Mouse (Mus musculus) midbrain, embryonic 15.5 days (tissue): ENCODE measurements at regions not wholly inside any gene's neighbourhood (a gene's known extent, or its start where the extent isn't known, plus 50 kb on each side); places are given as distances from the start of the nearest gene placed in this dataset.

ENCODE experiments used
- ATAC-seq: fragments of 200-750 bp; cut with Nextera tagmentation; replicated peaks from 2 replicates; pipeline ENCODE4 v1.8.0; 2017; ENCODE audit warnings: moderate TSS enrichment
- H3K27ac ChIP-seq: fragments of 300-500 bp; sonication (generic); 2 replicates; pipeline ENCODE4 v1.5.1; 2015; ENCODE audit warnings: mild to moderate bottlenecking, inconsistent platforms
- H3K27me3 ChIP-seq: fragments of 300-500 bp; sonication (generic); replicated peaks from 2 replicates; pipeline ENCODE4 v1.6.1; 2015; ENCODE audit warnings: inconsistent platforms
- H3K36me3 ChIP-seq: fragments of 300-500 bp; sonication (generic); replicated peaks from 2 replicates; pipeline ENCODE4 v1.6.1; 2015; ENCODE audit warnings: inconsistent platforms
- H3K4me1 ChIP-seq: fragments of 300-500 bp; sonication (generic); 2 replicates; pipeline ENCODE4 v1.6.1; 2015; ENCODE audit warnings: inconsistent platforms
- H3K4me2 ChIP-seq: fragments of 300-500 bp; sonication (generic); 2 replicates; pipeline ENCODE4 v1.6.1; 2015; ENCODE audit warnings: inconsistent platforms, mild to moderate bottlenecking, moderate library complexity
- H3K4me3 ChIP-seq: fragments of 300-500 bp; sonication (generic); 2 replicates; pipeline ENCODE4 v1.5.1; 2015; ENCODE audit warnings: mild to moderate bottlenecking, inconsistent platforms
- H3K9ac ChIP-seq: fragments of 300-500 bp; sonication (generic); 2 replicates; pipeline ENCODE4 v1.6.1; 2015; ENCODE audit warnings: mild to moderate bottlenecking, inconsistent platforms
- H3K9me3 ChIP-seq: fragments of 300-500 bp; sonication (generic); 2 replicates; pipeline ENCODE4 v1.6.1; 2016; ENCODE audit warnings: inconsistent platforms
- WGBS: fragments of 180-500 bp; shearing (Covaris S2); methylation state at CpG from one replicate; pipeline ENCODE4 v1.1.7; 2015; ENCODE audit warnings: mixed read lengths; 5-methylcytosine and 5-hydroxymethylcytosine counted together

GRCm38 (mm10) chr1:35749603-35750002 is 318.6 kb upstream of the Hs6st1 start:
- Histone ChIP-seq H3K36me3 (no peaks in the 10 kb centered on the region), H3K27me3 (no peaks in the 10 kb centered on the region), H3K4me1 (no peaks in the 10 kb centered on the region), H3K9me3 (no peaks in the 10 kb centered on the region), H3K4me2 (no peak overlapping the region), H3K4me3 (no peak overlapping the region), H3K27ac (no peak overlapping the region), H3K9ac (no peak overlapping the region)
- ATAC-seq: no peak
- 79% methylated on average over 7 of the region's 7 CpGs for WGBS

- H3K27me3 ChIP-seq: no peaks in the 10 kb centered on the region
- ATAC-seq: no peak
- H3K4me1 ChIP-seq: no peaks in the 10 kb centered on the region
- no peak overlapping the region for H3K27ac ChIP-seq
- WGBS: 26% methylated on average over 4 of the region's 4 CpGs
- no peak overlapping the region for H3K9ac ChIP-seq
- H3K9me3 ChIP-seq: no peaks in the 10 kb centered on the region
- H3K4me3 ChIP-seq: no peak overlapping the region
- H3K36me3 ChIP-seq: no peaks in the 10 kb centered on the region
- no peak overlapping the region for H3K4me2 ChIP-seq
These were observed 318.1 kb upstream of the Hs6st1 start for GRCm38 (mm10) chr1:35750092-35750521.

DNA sequence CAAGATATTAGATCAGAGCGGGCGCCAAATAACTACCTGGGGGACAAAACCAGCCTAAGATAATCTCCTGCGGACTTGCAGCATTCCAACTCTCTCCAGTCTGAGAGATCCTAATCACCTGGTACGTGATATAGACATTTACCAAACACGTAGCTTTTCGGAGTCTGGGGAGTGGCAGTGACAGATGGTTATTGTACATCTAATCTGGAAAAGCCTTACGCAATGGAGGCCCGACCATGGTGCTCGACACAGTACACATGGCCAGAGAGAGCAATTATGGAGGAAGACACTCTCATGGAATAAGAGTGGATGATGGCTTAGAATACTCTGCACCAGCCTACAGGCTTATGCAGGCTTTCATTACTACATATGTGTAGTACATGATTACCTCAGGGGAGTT is 315.6 kb upstream of the Hs6st1 start:
- no peaks in the 10 kb centered on the region for H3K27me3 ChIP-seq
- 93% methylated on average over 9 of the region's 9 CpGs for WGBS
- no peak for ATAC-seq
- H3K36me3 ChIP-seq: no peaks in the 10 kb centered on the region
- no peaks in the 10 kb centered on the region for H3K4me1 ChIP-seq
- no peak overlapping the region for H3K4me3 ChIP-seq
- no peaks in the 10 kb centered on the region for H3K9me3 ChIP-seq
- no peak overlapping the region for H3K9ac ChIP-seq
- no peak overlapping the region for H3K27ac ChIP-seq
- no peak overlapping the region for H3K4me2 ChIP-seq

GRCm38 (mm10) chr1:35754170-35754569 is 314.0 kb upstream of the Hs6st1 start:
- WGBS: 81% methylated on average over 11 of the region's 11 CpGs
- Histone ChIP-seq H3K27me3 (no peaks in the 10 kb centered on the region), H3K9me3 (no peaks in the 10 kb centered on the region), H3K27ac (no peak overlapping the region), H3K4me2 (no peak overlapping the region), H3K4me3 (no peak overlapping the region), H3K36me3 (no peaks in the 10 kb centered on the region), H3K9ac (no peak overlapping the region), H3K4me1 (no peaks in the 10 kb centered on the region)
- ATAC-seq: no peak

- no peak overlapping the region for H3K9ac ChIP-seq
- H3K4me1 ChIP-seq: no peaks in the 10 kb centered on the region
- no peak for ATAC-seq
- no peaks in the 10 kb centered on the region for H3K27me3 ChIP-seq
- no peaks in the 10 kb centered on the region for H3K9me3 ChIP-seq
- no peak overlapping the region for H3K4me2 ChIP-seq
- no peak overlapping the region for H3K4me3 ChIP-seq
- no peaks in the 10 kb centered on the region for H3K36me3 ChIP-seq
- no peak overlapping the region for H3K27ac ChIP-seq
- 94% methylated on average over 12 of the region's 12 CpGs for WGBS
These were observed 309.2 kb upstream of the Hs6st1 start for GRCm38 (mm10) chr1:35759010-35759409.

- Histone ChIP-seq H3K4me1 (no peaks in the 10 kb centered on the region), H3K4me2 (no peak overlapping the region), H3K27ac (no peak overlapping the region), H3K9me3 (no peaks in the 10 kb centered on the region), H3K4me3 (no peak overlapping the region), H3K27me3 (no peaks in the 10 kb centered on the region), H3K9ac (no peak overlapping the region), H3K36me3 (no peaks in the 10 kb centered on the region)
- 83% methylated on average over 4 of the region's 4 CpGs for WGBS
- ATAC-seq: no peak
These were observed 308.6 kb upstream of the Hs6st1 start for GRCm38 (mm10) chr1:35759600-35759999.

DNA sequence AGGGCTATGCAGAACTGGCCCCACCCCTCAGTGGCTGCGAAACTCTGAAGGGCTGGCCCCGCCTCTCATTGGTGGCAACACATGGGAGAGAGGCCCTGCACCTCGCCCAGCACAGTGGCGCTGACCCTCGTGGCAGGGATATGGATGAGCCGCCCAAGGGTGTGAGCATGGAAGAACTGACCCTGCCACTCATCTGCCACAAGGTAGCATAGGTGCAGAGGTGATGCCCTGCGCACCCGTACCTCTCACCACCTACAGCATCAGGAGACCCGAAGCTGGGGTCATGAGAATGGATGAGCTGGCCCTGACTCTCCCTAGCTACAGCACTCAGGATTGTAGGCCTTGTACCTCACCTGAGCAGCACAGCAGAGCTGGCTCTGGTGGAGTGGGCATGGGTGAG is 305.1 kb upstream of the Hs6st1 start:
- no peaks in the 10 kb centered on the region for H3K9me3 ChIP-seq
- no peak overlapping the region for H3K9ac ChIP-seq
- no peaks in the 10 kb centered on the region for H3K4me1 ChIP-seq
- H3K27me3 ChIP-seq: no peaks in the 10 kb centered on the region
- no peak overlapping the region for H3K4me3 ChIP-seq
- no peak overlapping the region for H3K27ac ChIP-seq
- ATAC-seq: no peak
- 93% methylated on average over 9 of the region's 9 CpGs for whole genome bisulfite sequencing
- no peaks in the 10 kb centered on the region for H3K36me3 ChIP-seq
- H3K4me2 ChIP-seq: no peak overlapping the region

DNA sequence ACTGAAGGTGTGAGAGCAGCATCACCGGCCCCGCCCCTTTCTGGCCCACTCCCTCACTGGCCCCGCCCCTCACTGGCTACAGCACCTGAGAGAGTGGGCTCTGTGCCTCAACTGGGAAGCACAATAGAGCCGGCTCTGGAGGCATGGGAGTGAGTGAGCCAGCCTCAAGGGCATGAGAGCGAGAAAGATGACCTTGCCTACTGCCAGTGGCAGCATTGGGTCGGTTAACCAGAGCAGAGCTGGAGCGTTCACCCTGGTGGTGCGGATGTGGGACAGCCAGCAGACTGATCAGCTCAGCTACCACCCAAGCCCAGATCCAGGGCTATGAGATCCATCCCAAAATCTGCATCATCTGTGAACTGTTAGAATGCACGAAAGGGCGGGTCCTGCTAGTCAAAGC is 304.7 kb upstream of the Hs6st1 start:
- H3K9ac ChIP-seq: no peak overlapping the region
- H3K27me3 ChIP-seq: no peaks in the 10 kb centered on the region

DNA sequence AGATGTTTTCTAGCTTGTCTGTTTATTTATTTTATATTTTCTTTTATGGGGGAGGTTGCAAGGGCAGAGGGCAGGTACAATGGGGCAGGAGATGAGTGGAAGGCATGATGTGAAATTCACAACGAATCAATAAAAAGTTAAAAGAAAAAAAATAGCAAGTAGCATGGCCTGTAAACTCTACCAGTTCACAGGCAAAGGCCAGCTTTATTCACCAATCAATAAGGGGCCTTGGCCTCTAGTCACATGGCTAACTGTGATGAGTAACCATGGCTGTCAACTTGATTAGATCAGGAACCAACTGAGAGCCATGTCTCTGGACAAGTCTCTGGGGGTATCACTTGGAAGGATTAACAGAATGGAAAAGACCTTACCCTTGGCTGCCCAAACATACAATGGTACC is 304.1 kb upstream of the Hs6st1 start:
- H3K36me3 ChIP-seq: no peaks in the 10 kb centered on the region
- 72% methylated on average over 1 of the region's 1 CpGs for WGBS
- H3K9ac ChIP-seq: no peak overlapping the region
- H3K4me3 ChIP-seq: no peak overlapping the region
- no peaks in the 10 kb centered on the region for H3K4me1 ChIP-seq
- H3K9me3 ChIP-seq: no peaks in the 10 kb centered on the region
- no peaks in the 10 kb centered on the region for H3K27me3 ChIP-seq
- no peak for ATAC-seq
- H3K4me2 ChIP-seq: no peak overlapping the region
- no peak overlapping the region for H3K27ac ChIP-seq

More for the DNA sequence above, 304.7 kb upstream of the Hs6st1 start:
- no peak overlapping the region for H3K4me2 ChIP-seq
- H3K4me3 ChIP-seq: no peak overlapping the region
- H3K36me3 ChIP-seq: no peaks in the 10 kb centered on the region
- no peaks in the 10 kb centered on the region for H3K4me1 ChIP-seq
- WGBS: 88% methylated on average over 10 of the region's 10 CpGs
- H3K9me3 ChIP-seq: no peaks in the 10 kb centered on the region
- no peak overlapping the region for H3K27ac ChIP-seq
- ATAC-seq: no peak

DNA sequence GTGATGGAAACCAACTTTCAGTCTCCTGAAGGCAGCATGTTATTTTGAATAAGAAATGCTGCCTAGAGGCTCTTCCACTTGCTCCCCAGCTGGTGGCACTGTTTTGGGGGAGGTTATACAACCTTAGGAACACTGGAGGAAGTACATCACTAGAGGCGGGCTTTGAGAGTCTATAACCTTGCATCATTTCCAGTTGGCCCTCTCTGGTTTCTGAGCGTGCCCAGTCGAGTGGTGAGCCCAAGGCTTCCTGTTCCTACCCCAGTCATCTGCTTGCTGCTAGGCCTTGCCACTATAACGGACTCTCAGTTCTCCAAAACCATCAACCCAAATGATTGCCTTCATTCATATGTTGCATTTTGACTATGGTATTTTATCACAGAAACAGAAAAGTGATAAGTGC is 302.5 kb upstream of the Hs6st1 start:
- Histone ChIP-seq H3K4me1 (no peaks in the 10 kb centered on the region), H3K9ac (no peak overlapping the region), H3K9me3 (no peaks in the 10 kb centered on the region), H3K4me3 (no peak overlapping the region), H3K36me3 (no peaks in the 10 kb centered on the region), H3K27ac (no peak overlapping the region), H3K27me3 (no peaks in the 10 kb centered on the region), H3K4me2 (no peak overlapping the region)
- WGBS: 89% methylated on average over 4 of the region's 4 CpGs
- ATAC-seq: no peak

DNA sequence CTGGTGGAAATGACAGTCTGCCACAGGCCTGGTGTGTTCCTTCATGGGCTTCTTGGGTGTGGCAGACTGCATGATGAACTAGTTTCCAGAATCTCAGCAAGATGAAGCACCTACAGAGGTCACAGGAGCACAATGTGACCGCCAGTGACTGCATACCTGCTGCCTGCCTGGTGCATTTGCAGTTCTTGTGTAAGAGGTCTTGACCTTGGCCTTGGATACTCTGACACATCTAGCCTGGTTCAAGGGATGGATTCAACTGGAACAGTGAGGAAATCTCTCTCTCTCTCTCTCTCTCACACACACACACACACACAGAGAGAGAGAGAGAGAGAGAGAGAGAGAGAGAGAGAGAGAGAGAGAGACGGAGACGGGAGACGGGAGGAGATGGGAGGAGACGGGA is 301.9 kb upstream of the Hs6st1 start:
- Histone ChIP-seq H3K36me3 (no peaks in the 10 kb centered on the region), H3K27me3 (no peaks in the 10 kb centered on the region), H3K9ac (no peak overlapping the region), H3K4me3 (no peak overlapping the region), H3K27ac (no peak overlapping the region), H3K9me3 (no peaks in the 10 kb centered on the region), H3K4me2 (no peak overlapping the region), H3K4me1 (no peaks in the 10 kb centered on the region)
- 92% methylated on average over 5 of the region's 5 CpGs for WGBS
- ATAC-seq: no peak

DNA sequence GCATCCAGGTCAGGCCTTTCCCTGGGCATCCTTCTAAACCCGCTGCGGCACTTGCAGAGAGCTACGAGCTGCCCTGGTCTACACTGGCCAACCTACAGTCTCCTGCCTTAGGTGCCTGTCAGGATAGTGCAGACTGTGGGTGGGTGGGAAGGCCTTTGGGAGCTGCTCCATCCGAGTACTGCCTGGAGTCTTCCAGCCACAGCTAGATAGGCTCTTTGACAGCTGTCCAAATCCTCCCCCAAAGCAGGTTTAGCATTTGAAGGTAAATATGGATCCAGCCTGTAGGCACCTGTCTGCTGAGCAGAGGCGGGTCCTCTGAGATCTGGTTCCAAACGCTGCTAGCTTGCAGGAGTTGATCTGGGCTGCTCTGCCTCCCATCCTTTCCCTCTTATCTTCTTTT is 295.6 kb upstream of the Hs6st1 start:
- no peak for ATAC-seq
- 88% methylated on average over 6 of the region's 6 CpGs for WGBS
- H3K4me2 ChIP-seq: no peak overlapping the region
- H3K36me3 ChIP-seq: no peaks in the 10 kb centered on the region
- H3K4me3 ChIP-seq: no peak overlapping the region
- H3K4me1 ChIP-seq: no peaks in the 10 kb centered on the region
- no peak overlapping the region for H3K9ac ChIP-seq
- no peaks in the 10 kb centered on the region for H3K9me3 ChIP-seq
- no peaks in the 10 kb centered on the region for H3K27me3 ChIP-seq
- no peak overlapping the region for H3K27ac ChIP-seq

DNA sequence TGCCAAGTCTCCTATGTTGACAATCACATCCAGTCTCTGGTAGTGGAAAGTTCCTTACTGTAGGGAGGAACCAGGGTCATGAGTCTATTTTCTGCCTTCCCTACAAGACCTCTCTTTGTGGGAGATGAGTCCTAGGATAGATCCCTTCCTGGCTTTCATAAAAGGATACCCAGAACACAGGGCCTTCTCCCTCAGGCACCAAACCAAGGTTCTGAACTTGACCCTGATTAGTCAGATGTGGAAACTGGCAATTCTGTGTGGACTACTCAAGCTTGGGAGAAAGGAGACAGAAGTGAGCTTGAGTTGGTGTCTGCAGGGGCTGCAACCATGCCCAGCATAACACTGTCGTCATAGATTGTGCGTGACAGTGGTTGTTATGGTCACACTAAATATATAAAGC is 293.6 kb upstream of the Hs6st1 start:
- Histone ChIP-seq H3K36me3 (no peaks in the 10 kb centered on the region), H3K9ac (no peak overlapping the region), H3K27ac (no peak overlapping the region), H3K4me3 (no peak overlapping the region), H3K27me3 (no peaks in the 10 kb centered on the region), H3K9me3 (no peaks in the 10 kb centered on the region), H3K4me2 (no peak overlapping the region), H3K4me1 (no peaks in the 10 kb centered on the region)
- ATAC-seq: no peak
- WGBS: 91% methylated on average over 2 of the region's 2 CpGs

- ATAC-seq: no peak
- Histone ChIP-seq H3K4me3 (no peak overlapping the region), H3K36me3 (no peaks in the 10 kb centered on the region), H3K9me3 (no peaks in the 10 kb centered on the region), H3K4me1 (no peaks in the 10 kb centered on the region), H3K27me3 (no peaks in the 10 kb centered on the region), H3K27ac (no peak overlapping the region), H3K9ac (no peak overlapping the region), H3K4me2 (no peak overlapping the region)
- WGBS: 90% methylated on average over 2 of the region's 2 CpGs
These were observed 285.5 kb upstream of the Hs6st1 start for GRCm38 (mm10) chr1:35782668-35783067.
